Mouse (Mus musculus) heart, embryonic 15.5 days (tissue): ENCODE results near the gene Ccl6. TPM values are rescaled to one million over a fixed set of nuclear protein-coding genes. Genes with fewer than 3 reads are reported as not detected.

ENCODE experiments used
- ATAC-seq: fragments of 200-750 bp; cut with Nextera tagmentation; replicated peaks from 2 replicates; pipeline ENCODE4 v1.8.0; 2017; ENCODE audit warnings: low read depth, moderate TSS enrichment; ENCODE audit not compliant: insufficient number of reproducible peaks, insufficient read depth, low FRiP score
- H3K27ac ChIP-seq: fragments of 300-500 bp; sonication (generic); 2 replicates; pipeline ENCODE4 v1.5.1; 2015; ENCODE audit warnings: mild to moderate bottlenecking, inconsistent platforms
- H3K27me3 ChIP-seq: fragments of 300-500 bp; sonication (generic); 2 replicates; pipeline ENCODE4 v1.6.1; 2015; ENCODE audit warnings: inconsistent platforms
- H3K36me3 ChIP-seq: fragments of 300-500 bp; sonication (generic); 2 replicates; pipeline ENCODE4 v1.6.1; 2015; ENCODE audit warnings: mild to moderate bottlenecking, inconsistent platforms
- H3K4me1 ChIP-seq: fragments of 300-500 bp; sonication (generic); replicated peaks from 2 replicates; pipeline ENCODE4 v1.6.1; 2015; ENCODE audit warnings: inconsistent platforms
- H3K4me2 ChIP-seq: fragments of 300-500 bp; sonication (generic); 2 replicates; pipeline ENCODE4 v1.6.1; 2015; ENCODE audit warnings: inconsistent platforms, mild to moderate bottlenecking, moderate library complexity
- H3K4me3 ChIP-seq: fragments of 300-500 bp; sonication (generic); 2 replicates; pipeline ENCODE4 v1.5.1; 2015; ENCODE audit warnings: mild to moderate bottlenecking, inconsistent platforms
- H3K9ac ChIP-seq: fragments of 300-500 bp; sonication (generic); 2 replicates; pipeline ENCODE4 v1.6.1; 2015; ENCODE audit warnings: mild to moderate bottlenecking, inconsistent platforms
- H3K9me3 ChIP-seq: fragments of 300-500 bp; sonication (generic); replicated peaks from 2 replicates; pipeline ENCODE4 v1.6.1; 2016; ENCODE audit warnings: inconsistent platforms
- WGBS: fragments of 180-500 bp; shearing (Covaris S2); methylation state at CpG from one replicate; pipeline ENCODE4 v1.1.7; 2015; ENCODE audit warnings: mixed read lengths; 5-methylcytosine and 5-hydroxymethylcytosine counted together
- polyA plus RNA-seq: library from polyadenylated mRNA; unstranded; fragments of >200 nt; fragmentation: Nextera tagmentation; extraction: Ambion mirVana; gene quantifications from 2 replicates; pipeline ENCODE4 v1.2.1, GENCODE M21; 2015

The Ccl6 gene
- polyA plus RNA-seq, 1 experiment from 2014 or later: 5.9 TPM

GRCm38 (mm10) chr11:83597796-83598195 is 4.9 kb upstream of the Ccl6 start:
- no peak for ATAC-seq
- H3K9me3 ChIP-seq: no peaks in the 10 kb centered on the region
- H3K9ac ChIP-seq: no peak overlapping the region
- no peaks in the 10 kb centered on the region for H3K27me3 ChIP-seq
- WGBS: 87% methylated on average over 7 of the region's 7 CpGs
- H3K36me3 ChIP-seq: no peaks in the 10 kb centered on the region
- H3K4me3 ChIP-seq: no peak overlapping the region
- H3K27ac ChIP-seq: no peak overlapping the region
- H3K4me2 ChIP-seq: no peak overlapping the region
- H3K4me1 ChIP-seq: no peaks in the 10 kb centered on the region

- Histone ChIP-seq H3K36me3 (no peaks in the 10 kb centered on the region), H3K4me1 (no peaks in the 10 kb centered on the region), H3K27me3 (no peaks in the 10 kb centered on the region), H3K9ac (no peak overlapping the region), H3K4me3 (no peak overlapping the region), H3K9me3 (no peaks in the 10 kb centered on the region), H3K4me2 (no peak overlapping the region), H3K27ac (no peak overlapping the region)
- no peak for ATAC-seq
- WGBS: 76% methylated on average over 7 of the region's 7 CpGs
Measured at GRCm38 (mm10) chr11:83595669-83596455, 3.0 kb upstream of the Ccl6 start.

- H3K4me3 ChIP-seq: no peak overlapping the region
- no peaks in the 10 kb centered on the region for H3K36me3 ChIP-seq
- ATAC-seq: no peak
- H3K27ac ChIP-seq: no peak overlapping the region
- WGBS: 85% methylated on average over 5 of the region's 5 CpGs
- no peaks in the 10 kb centered on the region for H3K27me3 ChIP-seq
- no peak overlapping the region for H3K9ac ChIP-seq
- no peaks in the 10 kb centered on the region for H3K4me1 ChIP-seq
- no peaks in the 10 kb centered on the region for H3K9me3 ChIP-seq
- no peak overlapping the region for H3K4me2 ChIP-seq
Measured at GRCm38 (mm10) chr11:83593453-83593852, 566 bp upstream of the Ccl6 start.

GRCm38 (mm10) chr11:83584232-83584631 is 8.7 kb downstream of the Ccl6 start:
- no peak overlapping the region for H3K4me2 ChIP-seq
- H3K4me1 ChIP-seq: no peaks in the 10 kb centered on the region
- H3K27me3 ChIP-seq: no peaks in the 10 kb centered on the region
- H3K9me3 ChIP-seq: no peaks in the 10 kb centered on the region
- no peak for ATAC-seq
- WGBS: 77% methylated on average over 2 of the region's 2 CpGs
- H3K27ac ChIP-seq: no peak overlapping the region
- H3K4me3 ChIP-seq: no peak overlapping the region
- no peaks in the 10 kb centered on the region for H3K36me3 ChIP-seq
- H3K9ac ChIP-seq: no peak overlapping the region

GRCm38 (mm10) chr11:83583450-83583754 is 9.5 kb downstream of the Ccl6 start:
- Histone ChIP-seq H3K36me3 (no peaks in the 10 kb centered on the region), H3K9me3 (no peaks in the 10 kb centered on the region), H3K27me3 (no peaks in the 10 kb centered on the region), H3K4me3 (no peak overlapping the region), H3K4me1 (no peaks in the 10 kb centered on the region), H3K4me2 (no peak overlapping the region), H3K27ac (no peak overlapping the region), H3K9ac (no peak overlapping the region)
- ATAC-seq: no peak

GRCm38 (mm10) chr11:83582626-83583449 is 10.0 kb downstream of the Ccl6 start:
- H3K4me3 ChIP-seq: no peak overlapping the region
- no peak overlapping the region for H3K9ac ChIP-seq
- H3K4me2 ChIP-seq: no peak overlapping the region
- H3K9me3 ChIP-seq: no peaks in the 10 kb centered on the region
- no peak for ATAC-seq
- H3K36me3 ChIP-seq: no peaks in the 10 kb centered on the region
- no peaks in the 10 kb centered on the region for H3K27me3 ChIP-seq
- 44% methylated on average over 4 of the region's 4 CpGs for WGBS
- no peak overlapping the region for H3K27ac ChIP-seq
- H3K4me1 ChIP-seq: no peaks in the 10 kb centered on the region

- Histone ChIP-seq H3K4me1 (no peaks in the 10 kb centered on the region), H3K36me3 (no peaks in the 10 kb centered on the region), H3K27me3 (no peaks in the 10 kb centered on the region), H3K4me2 (no peak overlapping the region), H3K27ac (no peak overlapping the region), H3K4me3 (no peak overlapping the region), H3K9ac (no peak overlapping the region), H3K9me3 (no peaks in the 10 kb centered on the region)
- 72% methylated on average over 4 of the region's 4 CpGs for WGBS
- no peak for ATAC-seq
Measured at GRCm38 (mm10) chr11:83581626-83582610, 11.0 kb downstream of the Ccl6 start.

GRCm38 (mm10) chr11:83580699-83581232 is 12.1 kb downstream of the Ccl6 start:
- ATAC-seq: no peak
- no peaks in the 10 kb centered on the region for H3K36me3 ChIP-seq
- no peak overlapping the region for H3K9ac ChIP-seq
- H3K4me3 ChIP-seq: no peak overlapping the region
- H3K4me2 ChIP-seq: no peak overlapping the region
- no peaks in the 10 kb centered on the region for H3K4me1 ChIP-seq
- H3K9me3 ChIP-seq: no peaks in the 10 kb centered on the region
- no peaks in the 10 kb centered on the region for H3K27me3 ChIP-seq
- WGBS: 45% methylated on average over 1 of the region's 1 CpGs
- no peak overlapping the region for H3K27ac ChIP-seq

- Histone ChIP-seq H3K4me2 (no peak overlapping the region), H3K4me3 (no peak overlapping the region), H3K9ac (no peak overlapping the region), H3K36me3 (no peaks in the 10 kb centered on the region), H3K27me3 (no peaks in the 10 kb centered on the region), H3K4me1 (no peaks in the 10 kb centered on the region), H3K27ac (no peak overlapping the region), H3K9me3 (no peaks in the 10 kb centered on the region)
- 71% methylated on average over 3 of the region's 3 CpGs for WGBS
- ATAC-seq: no peak
Measured at GRCm38 (mm10) chr11:83578999-83579398, 13.9 kb downstream of the Ccl6 start.

GRCm38 (mm10) chr11:83578186-83578760 is 14.6 kb downstream of the Ccl6 start, which contains the start of gene Ccl9:
Ccl9 (minus strand) TSS chr11:83578636.
- no peak within 1 kb of the TSS for H3K9ac ChIP-seq
- WGBS: 65% methylated on average over 2 of the region's 2 CpGs
- no peak within 1 kb of the TSS for H3K4me3 ChIP-seq
- no peaks in the 10 kb centered on the region for H3K36me3 ChIP-seq
- H3K27ac ChIP-seq: no peak within 1 kb of the TSS
- no peaks in the 10 kb centered on the region for H3K27me3 ChIP-seq
- ATAC-seq: no peak
- no peaks in the 10 kb centered on the region for H3K4me1 ChIP-seq
- no peak within 1 kb of the TSS for H3K4me2 ChIP-seq
- H3K9me3 ChIP-seq: no peaks in the 10 kb centered on the region
